Mouse (Mus musculus): ENCODE results near the gene 1110008L16Rik. TPM values are rescaled to one million over a fixed set of nuclear protein-coding genes. Genes with fewer than 3 reads are reported as not detected.
"Not testable (repeated sequence)": the region's sequence is repeated elsewhere in the genome, so short reads cannot be mapped to it uniquely, and the experiment has no call there.

The 1110008L16Rik gene
- polyA plus RNA-seq, 1 experiment from 2014 or later: 19.6 TPM

DNA sequence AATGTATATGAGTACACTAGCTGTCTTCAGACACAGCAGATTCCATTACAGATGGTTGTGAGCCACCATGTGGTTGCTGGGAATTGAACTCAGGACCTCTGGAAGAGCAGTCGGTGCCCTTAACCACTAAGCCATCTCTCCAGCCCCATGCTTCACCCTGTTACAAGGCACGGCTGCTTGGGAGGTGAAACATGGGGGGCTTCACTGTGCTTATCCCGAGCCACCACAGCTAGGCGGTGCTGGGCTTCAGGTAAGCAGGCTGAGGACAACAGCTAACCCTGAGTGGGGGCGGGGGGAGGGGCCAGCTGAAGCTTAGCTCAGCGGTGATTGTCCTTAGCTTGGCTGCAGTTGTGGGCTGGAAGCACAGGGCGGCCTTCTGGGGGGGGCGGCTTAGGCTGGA, 10.1 kb downstream of the 1110008L16Rik start:
- Histone ChIP-seq H3K4me3 (no peak overlapping the region), H3K27me3 (replicated peaks; ENCODE audit: low read depth, poor library complexity, severe bottlenecking) (no peaks in the 10 kb centered on the region), H3K27ac (replicated peaks) (no peak overlapping the region), H3K4me1 (peaks cover 8% of the 10 kb centered on the region; the same call in 1 of the 2 replicates), H3K9me3 (0 out of 2 replicates have a peak, but pooled peaks cover 3% of the 10 kb centered on the region), H3K36me3 (replicated peaks) (peaks cover 61% of the 10 kb centered on the region)
- DNase-seq (ENCODE audit: low spot score): no peak
- 72% methylated on average over 8 of the region's 8 CpGs for WGBS

DNA sequence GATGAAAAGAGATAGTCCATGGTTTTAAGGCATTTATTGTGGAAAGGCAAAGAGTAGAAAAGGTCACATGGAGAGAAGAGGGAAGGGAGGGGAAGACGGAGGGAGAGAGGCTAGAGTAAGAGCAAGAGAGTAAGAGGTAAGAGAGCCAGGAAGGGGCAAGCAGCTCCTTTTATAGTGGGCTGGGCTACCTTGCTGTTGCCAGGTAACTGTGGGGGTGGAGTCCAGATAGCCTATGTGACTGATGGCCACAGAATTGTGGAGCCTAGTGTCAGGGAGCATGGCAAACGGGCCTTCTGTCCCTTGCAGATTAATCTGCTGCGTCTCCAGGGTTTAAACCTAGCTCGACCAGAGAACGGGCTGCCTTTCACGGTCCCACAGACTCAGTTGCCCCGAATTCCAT, 12.5 kb downstream of the 1110008L16Rik start:
- peaks cover 8% of the 10 kb centered on the region; the same call in 1 of the 2 replicates for H3K4me1 ChIP-seq
- no peaks in the 10 kb centered on the region for H3K9me3 ChIP-seq
- H3K4me3 ChIP-seq: no peak overlapping the region
- DNase-seq (ENCODE audit: low spot score): no peak
- WGBS: 88% methylated on average over 7 of the region's 7 CpGs
- no peaks in the 10 kb centered on the region for H3K27me3 ChIP-seq (replicated peaks; ENCODE audit: low read depth, poor library complexity, severe bottlenecking)
- no peak overlapping the region for H3K27ac ChIP-seq (replicated peaks)
- H3K36me3 ChIP-seq (replicated peaks): peaks cover 54% of the 10 kb centered on the region

DNA sequence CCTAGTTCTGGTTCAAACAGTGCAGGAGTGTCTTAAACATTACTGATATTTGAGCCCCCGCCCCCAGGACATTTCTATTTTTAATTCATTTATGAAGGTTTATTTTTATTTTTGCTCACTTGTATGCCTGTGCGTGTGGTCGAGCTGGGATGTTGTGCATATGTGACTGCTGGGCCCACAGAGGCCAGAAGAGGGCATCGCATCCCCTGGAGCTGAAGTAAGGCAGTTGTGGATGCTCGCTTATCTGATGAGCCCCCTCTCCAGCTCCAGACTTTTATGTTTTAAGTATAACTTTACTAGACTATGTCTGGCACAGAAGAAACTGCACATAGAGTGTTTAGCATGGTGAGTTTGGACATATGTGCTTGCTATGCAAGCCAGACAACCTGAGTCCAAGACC, 14.5 kb downstream of the 1110008L16Rik start:
- peaks cover 51% of the 10 kb centered on the region for H3K36me3 ChIP-seq (replicated peaks)
- no peaks in the 10 kb centered on the region for H3K9me3 ChIP-seq
- H3K4me1 ChIP-seq: peaks cover 8% of the 10 kb centered on the region; the same call in 1 of the 2 replicates
- 90% methylated on average over 5 of the region's 5 CpGs for WGBS
- H3K27me3 ChIP-seq (replicated peaks; ENCODE audit: low read depth, poor library complexity, severe bottlenecking): no peaks in the 10 kb centered on the region
- H3K27ac ChIP-seq (replicated peaks): no peak overlapping the region
- no peak for DNase-seq (ENCODE audit: low spot score)
- H3K4me3 ChIP-seq: no peak overlapping the region

DNA sequence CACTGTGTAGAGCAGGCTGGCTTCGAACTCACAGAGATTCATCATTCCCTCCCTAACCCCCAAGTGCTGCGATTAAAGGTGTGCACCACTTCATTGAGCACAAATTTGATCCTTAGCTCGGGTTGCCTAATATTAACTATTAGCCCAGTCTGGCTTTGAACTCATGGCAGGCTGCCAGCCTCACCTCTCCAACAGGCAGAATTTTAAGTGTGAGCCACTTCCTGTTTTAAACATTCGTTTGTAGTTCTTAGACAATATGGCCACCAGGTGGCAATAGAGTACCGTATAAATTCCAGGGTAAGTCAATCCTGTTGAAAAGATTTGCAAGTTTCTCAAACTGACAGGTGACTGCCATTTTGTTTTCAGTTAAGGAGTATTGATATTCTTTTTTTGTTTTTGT, 15.8 kb downstream of the 1110008L16Rik start:
- no peaks in the 10 kb centered on the region for H3K27me3 ChIP-seq (replicated peaks; ENCODE audit: low read depth, poor library complexity, severe bottlenecking)
- 53% methylated on average over 5 of the region's 5 CpGs for WGBS
- peaks cover 49% of the 10 kb centered on the region for H3K36me3 ChIP-seq (replicated peaks)
- H3K4me1 ChIP-seq: peaks cover 8% of the 10 kb centered on the region; the same call in 1 of the 2 replicates
- no peak overlapping the region for H3K27ac ChIP-seq (replicated peaks)
- no peaks in the 10 kb centered on the region for H3K9me3 ChIP-seq
- DNase-seq (ENCODE audit: low spot score): peak; percentile 52
- no peak overlapping the region for H3K4me3 ChIP-seq

DNA sequence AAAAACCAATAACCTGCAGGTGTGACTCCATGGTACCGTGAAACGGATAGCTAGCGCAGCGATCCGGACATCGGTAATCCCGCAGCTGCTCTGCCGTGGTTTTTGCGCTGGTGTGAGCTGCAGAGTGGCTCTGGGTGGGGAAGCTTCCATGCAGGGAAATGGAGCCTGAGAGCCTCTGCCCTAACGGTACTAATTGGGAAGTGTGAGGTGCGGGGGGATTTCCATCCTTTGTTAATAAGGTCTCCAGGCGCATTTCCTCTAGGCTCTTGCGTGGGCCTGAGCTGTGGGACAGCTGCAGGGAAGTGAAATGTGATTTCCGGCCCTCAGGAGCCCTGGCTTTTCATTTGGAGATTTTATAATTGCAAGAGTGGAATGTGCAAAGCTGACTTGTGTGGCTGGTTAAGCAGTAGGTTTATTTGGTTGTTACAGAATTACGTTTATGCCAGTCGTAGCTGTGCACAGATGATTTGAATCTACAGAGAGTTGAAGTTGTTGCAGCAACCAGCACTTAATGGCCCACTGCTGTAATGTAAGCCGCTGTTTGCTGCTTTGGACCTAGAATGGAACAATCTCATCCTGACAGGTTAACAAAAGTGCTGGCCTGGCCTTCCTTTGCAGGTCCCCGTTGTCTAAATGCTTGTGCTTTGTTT, 22.4 kb downstream of the 1110008L16Rik start:
- WGBS: 87% methylated on average over 18 of the region's 18 CpGs
- no peak overlapping the region for H3K27ac ChIP-seq (replicated peaks)
- no peak for DNase-seq (ENCODE audit: low spot score)

DNA sequence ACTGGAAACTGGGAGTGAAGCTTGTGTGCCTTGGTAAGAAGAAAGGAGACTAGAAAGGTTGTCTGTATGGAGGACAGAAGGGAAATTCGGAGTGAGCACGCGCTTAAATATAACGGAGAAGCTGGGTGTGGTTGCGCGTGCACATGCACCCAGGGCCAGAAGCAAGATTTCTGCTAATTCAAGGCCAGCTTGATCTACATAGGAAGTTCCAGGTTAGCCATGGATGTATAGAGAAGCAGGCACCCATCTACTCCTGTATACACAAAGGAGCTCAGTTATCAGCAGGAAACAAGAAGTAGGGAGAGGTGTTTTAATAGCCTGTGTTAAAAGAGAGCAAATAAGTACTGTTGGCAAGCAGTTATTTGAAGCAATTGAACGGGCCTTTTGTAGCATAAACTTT, 26.3 kb downstream of the 1110008L16Rik start:
- no peak overlapping the region for H3K27ac ChIP-seq (replicated peaks)
- H3K27me3 ChIP-seq (replicated peaks; ENCODE audit: low read depth, poor library complexity, severe bottlenecking): no peaks in the 10 kb centered on the region
- no peak overlapping the region for H3K4me3 ChIP-seq
- WGBS: 93% methylated on average over 7 of the region's 7 CpGs
- peaks cover 5% of the 10 kb centered on the region; the same call in 1 of the 2 replicates for H3K4me1 ChIP-seq
- H3K36me3 ChIP-seq (replicated peaks): peaks cover 31% of the 10 kb centered on the region
- no peaks in the 10 kb centered on the region for H3K9me3 ChIP-seq
- no peak for DNase-seq (ENCODE audit: low spot score)

More for the DNA sequence above, 22.4 kb downstream of the 1110008L16Rik start:
- Histone ChIP-seq H3K27me3 (replicated peaks; ENCODE audit: low read depth, poor library complexity, severe bottlenecking) (no peaks in the 10 kb centered on the region), H3K4me1 (peaks cover 5% of the 10 kb centered on the region; the same call in 1 of the 2 replicates), H3K4me3 (no peak overlapping the region), H3K9me3 (no peaks in the 10 kb centered on the region), H3K36me3 (replicated peaks) (peaks cover 26% of the 10 kb centered on the region)

DNA sequence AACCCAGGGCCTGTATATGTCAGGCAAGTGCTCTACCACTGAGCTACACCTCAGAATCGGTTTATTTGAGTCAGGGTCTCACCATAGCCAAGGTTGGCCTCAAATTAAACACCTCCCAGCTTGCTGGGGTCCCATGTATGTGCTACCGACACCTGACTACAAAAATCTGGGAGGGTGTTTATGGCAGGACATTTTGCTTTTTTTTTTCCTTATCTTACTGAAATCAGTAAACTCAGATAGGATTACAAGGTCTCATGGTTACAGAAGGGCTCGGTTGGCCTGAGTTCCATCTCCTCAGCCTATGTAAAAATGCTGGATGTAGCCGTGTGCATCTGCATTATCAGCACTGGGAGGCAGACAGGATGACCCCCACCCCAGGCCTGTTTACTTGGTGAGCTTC, 29.4 kb downstream of the 1110008L16Rik start:
- Histone ChIP-seq H3K4me3 (no peak overlapping the region), H3K9me3 (no peaks in the 10 kb centered on the region), H3K27ac (replicated peaks) (no peak overlapping the region), H3K4me1 (no peaks in the 10 kb centered on the region), H3K27me3 (replicated peaks; ENCODE audit: low read depth, poor library complexity, severe bottlenecking) (no peaks in the 10 kb centered on the region), H3K36me3 (replicated peaks) (peaks cover 41% of the 10 kb centered on the region)
- no peak for DNase-seq (ENCODE audit: low spot score)
- 85% methylated on average over 4 of the region's 4 CpGs for WGBS

DNA sequence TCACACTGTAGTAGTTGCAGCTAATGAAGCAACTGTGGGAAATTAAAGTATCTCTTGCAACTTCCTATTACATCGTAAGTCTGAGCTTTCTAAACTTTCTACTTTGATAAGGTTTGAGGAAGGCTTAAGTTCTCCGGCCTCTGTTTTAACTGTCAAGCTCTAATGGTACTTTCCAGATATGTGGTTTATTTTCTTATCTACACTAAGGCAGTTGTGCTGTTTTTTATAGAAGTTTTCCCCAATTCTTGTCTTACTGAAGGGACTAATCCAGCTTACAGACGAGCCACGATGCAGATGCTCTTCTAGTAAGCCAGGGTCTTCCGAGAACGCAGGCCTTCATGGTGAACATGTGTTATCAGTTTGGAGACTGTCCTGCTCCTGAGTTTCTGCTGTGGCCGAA, 30.0 kb downstream of the 1110008L16Rik start:
- Histone ChIP-seq H3K4me1 (no peaks in the 10 kb centered on the region), H3K27me3 (replicated peaks; ENCODE audit: low read depth, poor library complexity, severe bottlenecking) (no peaks in the 10 kb centered on the region), H3K36me3 (replicated peaks) (peaks cover 41% of the 10 kb centered on the region), H3K9me3 (no peaks in the 10 kb centered on the region), H3K4me3 (no peak overlapping the region), H3K27ac (replicated peaks) (no peak overlapping the region)
- no peak for DNase-seq (ENCODE audit: low spot score)
- WGBS: 93% methylated on average over 7 of the region's 7 CpGs

DNA sequence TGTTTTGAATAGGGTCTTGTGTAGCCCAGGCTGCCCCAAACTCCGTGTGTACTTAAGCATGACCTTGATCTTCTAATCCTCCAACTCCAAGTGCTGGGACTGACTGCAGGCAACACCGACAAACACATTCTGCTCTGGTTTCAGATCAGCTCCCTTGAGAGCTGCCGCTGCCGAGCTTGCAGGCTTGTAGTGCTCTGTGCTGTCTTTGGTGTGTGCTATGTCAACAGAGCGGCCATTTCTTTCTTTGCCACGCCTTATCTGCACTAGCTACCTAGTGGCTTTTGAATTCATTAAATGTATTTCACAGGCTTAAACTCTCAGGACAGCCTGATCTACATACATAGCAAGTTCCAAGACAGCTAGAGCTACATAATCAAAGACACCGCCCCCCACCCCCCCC, 34.3 kb downstream of the 1110008L16Rik start:
- H3K4me1 ChIP-seq: no peaks in the 10 kb centered on the region
- no peaks in the 10 kb centered on the region for H3K27me3 ChIP-seq (replicated peaks; ENCODE audit: low read depth, poor library complexity, severe bottlenecking)
- DNase-seq (ENCODE audit: low spot score): no peak
- H3K4me3 ChIP-seq: no peak overlapping the region
- peaks cover 36% of the 10 kb centered on the region for H3K36me3 ChIP-seq (replicated peaks)
- H3K9me3 ChIP-seq: no peaks in the 10 kb centered on the region
- no peak overlapping the region for H3K27ac ChIP-seq (replicated peaks)
- WGBS: 87% methylated on average over 7 of the region's 7 CpGs

DNA sequence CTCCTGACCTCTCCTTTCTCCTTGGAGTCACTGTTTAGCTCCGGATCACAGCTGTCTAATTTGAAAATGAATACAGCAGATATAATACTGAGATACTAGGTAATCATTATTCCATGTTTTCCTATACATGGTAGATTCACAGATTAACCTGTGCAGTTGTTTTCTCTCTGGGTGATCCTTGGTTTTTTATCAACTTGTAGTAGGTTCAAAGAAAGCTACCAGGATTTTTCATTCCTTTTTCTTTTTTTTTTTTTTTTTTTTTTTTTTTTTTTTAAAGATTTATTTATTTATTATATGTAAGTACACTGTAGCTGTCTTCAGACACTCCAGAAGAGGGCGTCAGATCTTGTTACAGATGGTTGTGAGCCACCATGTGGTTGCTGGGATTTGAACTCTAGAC, 39.1 kb downstream of the 1110008L16Rik start:
- not testable (repeated sequence) for DNase-seq (ENCODE audit: low spot score); H3K4me3 ChIP-seq; H3K27ac ChIP-seq (replicated peaks); H3K27me3 ChIP-seq (replicated peaks; ENCODE audit: low read depth, poor library complexity, severe bottlenecking); H3K36me3 ChIP-seq (replicated peaks); H3K4me1 ChIP-seq; H3K9me3 ChIP-seq
- WGBS: 89% methylated on average over 2 of the region's 2 CpGs

DNA sequence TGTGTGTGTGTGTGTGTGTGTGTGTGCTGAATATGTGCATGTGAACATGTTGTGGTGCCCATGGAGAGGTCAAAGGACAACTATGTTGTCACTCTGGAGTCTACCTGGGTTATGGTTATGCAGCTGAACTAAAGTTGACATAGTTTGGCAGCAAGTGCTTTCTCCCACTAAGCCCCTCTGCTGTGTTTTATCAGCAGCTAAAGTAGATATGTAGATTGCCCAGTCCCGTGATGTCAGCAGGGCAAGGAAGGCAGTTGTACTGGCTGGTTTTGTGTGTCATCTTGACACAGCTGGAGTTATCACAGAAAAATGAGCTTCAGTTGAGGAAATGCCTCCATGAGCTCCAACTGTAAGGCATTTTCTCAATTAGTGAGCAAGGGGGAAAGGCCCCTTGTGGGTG, 43.7 kb downstream of the 1110008L16Rik start:
- H3K36me3 ChIP-seq (replicated peaks); H3K27ac ChIP-seq (replicated peaks); H3K9me3 ChIP-seq; DNase-seq (ENCODE audit: low spot score); H3K27me3 ChIP-seq (replicated peaks; ENCODE audit: low read depth, poor library complexity, severe bottlenecking); H3K4me3 ChIP-seq; H3K4me1 ChIP-seq: not testable (repeated sequence)
- WGBS: 90% methylated on average over 1 of the region's 1 CpGs

DNA sequence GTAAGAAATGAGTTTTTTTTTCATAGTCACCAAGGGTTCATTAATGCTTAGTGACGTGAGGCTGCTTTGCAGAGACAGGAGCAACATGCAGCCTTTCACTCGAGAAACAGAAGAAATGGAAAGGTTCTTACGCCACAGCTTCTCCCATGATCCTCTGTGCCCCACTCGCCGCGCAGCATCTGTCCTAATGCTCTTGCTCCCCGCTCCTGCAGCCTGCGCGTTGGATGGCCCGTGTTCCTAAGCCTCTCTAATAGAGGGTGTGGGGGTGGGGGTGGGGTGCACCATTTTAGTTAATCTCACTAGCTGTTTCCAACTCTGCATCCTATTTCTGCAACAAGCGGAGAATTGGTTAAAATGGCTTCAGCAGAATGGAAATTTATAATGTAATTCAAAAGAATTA, 44.6 kb downstream of the 1110008L16Rik start:
- 89% methylated on average over 11 of the region's 11 CpGs for WGBS
- no peaks in the 10 kb centered on the region; the same call in 1 of the 2 replicates for H3K36me3 ChIP-seq (replicated peaks)

DNA sequence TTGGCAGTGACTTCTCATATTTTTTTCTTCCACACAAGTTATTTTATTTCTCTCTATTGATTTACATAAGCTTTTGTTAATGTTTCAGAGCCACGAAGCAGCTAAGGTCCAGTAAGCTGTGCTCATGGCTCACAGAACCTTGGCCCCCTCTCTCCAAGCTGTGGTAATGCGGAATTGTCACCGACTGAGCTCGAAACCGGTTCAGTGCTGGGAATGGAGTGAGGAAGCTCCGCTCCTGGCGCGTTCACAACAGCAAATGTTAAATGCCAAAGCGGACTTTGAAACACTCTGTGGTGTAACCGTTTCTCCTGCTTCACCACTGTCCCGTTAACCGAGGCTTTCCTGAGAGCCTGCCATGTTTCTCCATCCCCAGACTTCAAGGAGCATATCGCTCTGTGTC, 45.2 kb downstream of the 1110008L16Rik start:
- WGBS: 88% methylated on average over 13 of the region's 13 CpGs

More for the DNA sequence above, 44.6 kb downstream of the 1110008L16Rik start:
- H3K27ac ChIP-seq (replicated peaks): no peak overlapping the region
- 0 out of 2 replicates have a peak, but pooled peaks cover 4% of the 10 kb centered on the region for H3K4me1 ChIP-seq
- H3K4me3 ChIP-seq: no peak overlapping the region
- H3K27me3 ChIP-seq (replicated peaks; ENCODE audit: low read depth, poor library complexity, severe bottlenecking): no peaks in the 10 kb centered on the region
- DNase-seq (ENCODE audit: low spot score): no peak
- no peaks in the 10 kb centered on the region for H3K9me3 ChIP-seq

More for the DNA sequence above, 45.2 kb downstream of the 1110008L16Rik start:
- no peaks in the 10 kb centered on the region for H3K27me3 ChIP-seq (replicated peaks; ENCODE audit: low read depth, poor library complexity, severe bottlenecking)
- no peak for DNase-seq (ENCODE audit: low spot score)
- H3K27ac ChIP-seq (replicated peaks): no peak overlapping the region
- no peak overlapping the region for H3K4me3 ChIP-seq
- H3K36me3 ChIP-seq (replicated peaks): no peaks in the 10 kb centered on the region; the same call in 1 of the 2 replicates
- no peaks in the 10 kb centered on the region for H3K9me3 ChIP-seq
- 0 out of 2 replicates have a peak, but pooled peaks cover 4% of the 10 kb centered on the region for H3K4me1 ChIP-seq

Data from embryonic facial prominence, embryonic 10.5 days (tissue).